Mouse (Mus musculus) thymus, adult 2 months (tissue): Measurements from ENCODE around the gene Mtss1l. TPM values are rescaled to one million over a fixed set of nuclear protein-coding genes. Genes with fewer than 3 reads are reported as not detected.

ENCODE experiments used
- DNase-seq: peaks from one replicate; pipeline ENCODE4 v3.0.0; 2021
- H3K27ac ChIP-seq: fragments of 200-500 bp; 2 replicates; pipeline ENCODE4 v1.5.1; 2012; ENCODE audit warnings: low read length, control low read depth; ENCODE audit not compliant: control insufficient read depth, insufficient read depth
- H3K27me3 ChIP-seq: fragments of 200-500 bp; 2 replicates; pipeline ENCODE4 v1.6.1; 2012; ENCODE audit warnings: mild to moderate bottlenecking, low read length, moderate library complexity, mixed read lengths; ENCODE audit not compliant: control insufficient read depth, insufficient read depth
- H3K36me3 ChIP-seq: fragments of 200-500 bp; 2 replicates; pipeline ENCODE4 v1.6.1; 2012; ENCODE audit warnings: mild to moderate bottlenecking, low read length, moderate library complexity; ENCODE audit not compliant: control insufficient read depth, insufficient read depth
- H3K4me1 ChIP-seq: fragments of 200-500 bp; replicated peaks from 2 replicates; pipeline ENCODE4 v1.6.1; 2012; ENCODE audit warnings: low read length; ENCODE audit not compliant: control insufficient read depth, insufficient read depth
- H3K4me3 ChIP-seq: fragments of 200-500 bp; 2 replicates; pipeline ENCODE4 v1.5.1; 2012; ENCODE audit warnings: mild to moderate bottlenecking, low read length, control low read depth, moderate library complexity; ENCODE audit not compliant: control insufficient read depth, insufficient read depth
- CTCF ChIP-seq: fragments of 200-500 bp; IDR thresholded peaks from 2 replicates; pipeline ENCODE4 v1.5.1; 2012; ENCODE audit warnings: mild to moderate bottlenecking, control low read depth, low read length, moderate library complexity, borderline replicate concordance; ENCODE audit not compliant: control insufficient read depth, poor library complexity, insufficient read depth; ENCODE audit errors: extremely low read depth
- POLR2A ChIP-seq: fragments of 200-500 bp; IDR thresholded peaks from 2 replicates; pipeline ENCODE4 v1.6.1; 2012; ENCODE audit warnings: mild to moderate bottlenecking, low read length, control low read depth, moderate library complexity; ENCODE audit not compliant: control insufficient read depth, poor library complexity, insufficient read depth; ENCODE audit errors: extremely low read depth
- WGBS: fragments of 180-500 bp; shearing (Covaris S2); methylation state at CpG from one replicate; pipeline ENCODE4 v1.1.7; 2018; 5-methylcytosine and 5-hydroxymethylcytosine counted together
- polyA plus RNA-seq: library from polyadenylated mRNA; depleted of rRNA; stranded (reverse); fragments of >200 nt; gene quantifications from 2 replicates; pipeline ENCODE4 v1.2.3, GENCODE M21; 2012; rRNA removed

Mtss1l gene
- 38.7 and 43.6 TPM in 2 replicates for polyA plus RNA-seq

DNA sequence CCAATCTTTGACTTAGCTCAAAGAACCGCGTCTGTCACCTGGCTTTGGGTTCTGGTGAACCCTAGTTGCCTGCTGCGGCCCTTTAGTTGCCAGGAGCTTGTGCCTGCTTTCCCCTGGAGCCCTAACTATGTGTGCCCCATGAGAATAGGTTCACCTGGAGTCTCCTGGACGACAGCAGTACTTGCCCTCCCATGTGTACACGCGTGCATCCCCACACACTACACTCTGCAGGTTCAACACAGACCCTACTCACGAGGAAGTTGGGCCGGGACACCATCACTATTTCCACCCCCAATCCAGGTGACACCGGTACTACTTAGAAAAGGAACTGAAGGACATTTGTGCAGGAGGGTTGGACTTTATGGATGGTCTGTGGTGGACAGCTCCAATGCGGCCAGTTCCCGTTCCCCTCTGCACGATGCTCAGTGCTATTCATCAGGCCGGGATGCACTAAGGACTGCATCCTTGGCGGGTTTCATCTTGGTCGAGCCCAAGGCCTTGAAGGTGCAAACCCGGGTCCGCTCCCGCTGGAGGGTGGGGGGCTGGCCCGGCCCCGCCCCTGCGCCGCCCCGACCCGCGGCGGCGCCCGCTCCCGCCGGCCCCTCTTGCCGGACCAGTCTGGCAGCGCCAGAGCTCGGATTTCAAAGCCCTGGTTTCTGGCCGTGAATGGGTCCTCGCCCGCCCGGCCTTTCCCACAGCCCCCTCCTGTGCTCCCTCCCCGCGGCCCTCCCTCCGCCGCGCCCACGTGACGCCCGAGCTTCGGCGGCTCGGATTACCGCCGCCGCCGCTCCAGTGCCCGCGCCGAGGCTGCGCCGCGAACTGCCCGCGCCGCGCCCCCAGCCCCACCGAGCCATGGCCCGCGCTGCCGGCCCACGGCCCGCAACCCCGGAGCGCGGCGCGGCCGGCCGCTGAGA lies at the start of gene Mtss1l:
Mtss1l (plus strand) TSS at position 792 of the 914 bp plus-strand sequence.
- peaks cover 24% of the 10 kb centered on the region for H3K4me1 ChIP-seq
- peak; percentile 13 for DNase-seq
- H3K4me3 ChIP-seq: peak within 1 kb of the TSS; percentile 39
- no peak within 1 kb of the TSS for H3K27ac ChIP-seq
- 12% methylated on average over 72 of the region's 75 CpGs for WGBS
- TF ChIP-seq POLR2A (no peak), CTCF (no peak)
- H3K36me3 ChIP-seq: no peaks in the 10 kb centered on the region
- no peaks in the 10 kb centered on the region; the same call in 1 of the 2 replicates for H3K27me3 ChIP-seq

DNA sequence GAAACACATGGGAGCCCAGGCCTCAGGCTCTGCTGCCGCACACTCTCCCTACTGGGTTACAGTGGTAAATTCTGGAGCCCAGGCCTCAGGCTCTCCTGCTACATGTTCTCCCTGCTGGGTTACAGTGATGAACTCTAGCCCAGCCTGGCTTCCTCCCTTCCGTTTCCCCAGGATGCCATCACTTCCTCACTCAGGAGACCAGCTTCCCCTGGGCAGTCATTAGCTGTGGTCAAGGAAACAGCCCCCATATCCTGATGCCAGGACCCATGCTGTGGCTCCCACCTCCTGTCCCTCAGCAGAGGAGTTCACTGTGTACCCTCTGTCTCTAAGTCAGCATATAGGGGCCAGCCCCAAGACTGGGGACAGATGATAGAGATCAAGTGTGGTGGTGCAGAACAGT lies 49.1 kb upstream of the Mtss1l start:
- no peak overlapping the region for H3K4me3 ChIP-seq
- no peak overlapping the region for H3K27ac ChIP-seq
- no peaks in the 10 kb centered on the region for H3K4me1 ChIP-seq
- no peaks in the 10 kb centered on the region for H3K36me3 ChIP-seq
- no peak for DNase-seq
- WGBS: 95% methylated on average over 2 of the region's 2 CpGs
- TF ChIP-seq CTCF (no peak), POLR2A (no peak)
- no peaks in the 10 kb centered on the region for H3K27me3 ChIP-seq

DNA sequence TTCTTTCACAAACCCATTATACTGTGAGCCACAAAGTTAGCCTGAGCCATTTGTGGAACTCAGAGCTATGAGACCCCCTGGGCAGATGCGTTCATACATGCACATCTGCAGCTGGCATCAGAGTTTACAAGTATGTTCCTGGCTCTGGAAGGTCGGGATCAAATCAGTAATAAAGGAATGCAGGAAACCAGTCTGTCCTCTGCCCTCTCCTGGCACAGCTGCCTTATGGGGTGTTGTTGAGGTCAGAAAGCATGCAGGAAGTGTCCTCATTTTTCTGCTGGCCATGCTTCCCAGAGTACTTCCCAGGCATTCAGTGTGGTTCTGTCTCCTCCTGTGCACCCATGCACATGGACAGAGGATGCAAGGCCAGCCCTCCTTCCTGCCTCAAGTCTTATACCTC lies 48.1 kb upstream of the Mtss1l start:
- no peak for DNase-seq
- H3K27me3 ChIP-seq: no peaks in the 10 kb centered on the region
- no peaks in the 10 kb centered on the region for H3K36me3 ChIP-seq
- WGBS: 90% methylated on average over 2 of the region's 2 CpGs
- no peak overlapping the region for H3K4me3 ChIP-seq
- no peak overlapping the region for H3K27ac ChIP-seq
- no peaks in the 10 kb centered on the region for H3K4me1 ChIP-seq
- TF ChIP-seq CTCF (no peak), POLR2A (no peak)

DNA sequence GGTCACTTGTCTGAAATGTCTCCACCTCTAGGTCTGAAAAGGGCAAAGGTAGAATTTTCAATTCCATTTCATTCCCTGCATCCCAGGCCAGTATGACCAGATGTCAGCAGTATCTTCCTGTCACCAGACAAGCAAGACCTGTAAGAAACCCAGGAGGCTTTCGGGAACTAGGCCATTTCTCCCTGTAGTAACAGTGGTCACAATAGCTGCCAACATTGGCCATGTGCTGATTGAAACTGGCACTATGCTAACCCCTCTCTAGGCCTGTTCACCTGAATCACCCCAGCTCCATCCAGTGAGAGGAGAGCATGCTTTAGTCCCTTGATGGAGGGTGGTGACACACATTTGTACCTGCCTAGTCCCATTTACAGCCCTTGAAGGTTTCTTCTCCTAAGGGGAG lies 46.7 kb upstream of the Mtss1l start:
- Histone ChIP-seq H3K36me3 (no peaks in the 10 kb centered on the region), H3K27ac (no peak overlapping the region), H3K4me1 (no peaks in the 10 kb centered on the region), H3K27me3 (no peaks in the 10 kb centered on the region), H3K4me3 (no peak overlapping the region)
- WGBS: 93% methylated on average over 1 of the region's 1 CpGs
- no peak for TF ChIP-seq POLR2A
- no peak for TF ChIP-seq CTCF
- no peak for DNase-seq

GRCm38 (mm10) chr8:110676702-110677101 lies 44.6 kb upstream of the Mtss1l start:
- Histone ChIP-seq H3K4me1 (no peaks in the 10 kb centered on the region), H3K36me3 (no peaks in the 10 kb centered on the region), H3K27ac (no peak overlapping the region), H3K27me3 (no peaks in the 10 kb centered on the region), H3K4me3 (no peak overlapping the region)
- DNase-seq: no peak
- TF ChIP-seq CTCF (no peak), POLR2A (no peak)
- 93% methylated on average over 5 of the region's 5 CpGs for WGBS

DNA sequence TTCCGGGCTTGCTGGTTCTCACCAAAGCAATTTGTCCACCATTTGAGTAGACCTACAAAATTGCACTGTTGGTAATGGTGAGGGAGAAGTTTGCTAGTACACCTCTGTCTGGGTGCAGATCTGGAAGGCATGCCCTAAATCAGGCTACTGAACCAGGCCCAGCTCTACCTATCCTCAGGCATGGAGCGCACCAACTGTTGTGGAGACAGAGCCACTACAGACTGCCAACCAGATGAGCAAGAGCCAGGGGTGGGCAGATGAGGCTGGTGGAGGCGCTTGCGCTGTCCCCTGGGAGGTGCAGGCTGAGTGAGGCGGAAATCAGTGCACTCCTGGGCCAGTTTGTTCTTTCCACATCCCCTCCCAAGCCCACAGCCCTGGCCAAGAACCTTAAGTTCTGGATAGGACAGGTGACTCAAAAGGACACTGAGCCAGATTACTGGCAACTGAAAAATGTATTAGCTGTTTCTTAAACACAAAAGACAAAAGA lies 44.1 kb upstream of the Mtss1l start:
- H3K36me3 ChIP-seq: no peaks in the 10 kb centered on the region
- WGBS: 96% methylated on average over 5 of the region's 5 CpGs
- H3K4me1 ChIP-seq: no peaks in the 10 kb centered on the region
- DNase-seq: no peak
- no peak overlapping the region for H3K27ac ChIP-seq
- no peak overlapping the region for H3K4me3 ChIP-seq
- no peaks in the 10 kb centered on the region for H3K27me3 ChIP-seq
- TF ChIP-seq CTCF (no peak), POLR2A (no peak)

GRCm38 (mm10) chr8:110678989-110679388 lies 42.3 kb upstream of the Mtss1l start:
- Histone ChIP-seq H3K36me3 (peaks cover 10% of the 10 kb centered on the region), H3K27ac (no peak overlapping the region), H3K4me1 (no peaks in the 10 kb centered on the region), H3K4me3 (no peak overlapping the region), H3K27me3 (no peaks in the 10 kb centered on the region)
- no peak for TF ChIP-seq POLR2A
- no peak for TF ChIP-seq CTCF
- WGBS: 76% methylated on average over 3 of the region's 3 CpGs
- DNase-seq: no peak
